Mouse (Mus musculus) yolk sac, embryonic 10.5 days (tissue): ENCODE measurements around the gene Rpa1.
"Not testable (repeated sequence)": the region's sequence is repeated elsewhere in the genome, so short reads cannot be mapped to it uniquely, and the experiment has no call there.

Experiments
- DNase-seq: peaks from one replicate; pipeline ENCODE4 v3.0.0-alpha.2; 2017; ENCODE audit warnings: low spot score

The Rpa1 gene

DNA sequence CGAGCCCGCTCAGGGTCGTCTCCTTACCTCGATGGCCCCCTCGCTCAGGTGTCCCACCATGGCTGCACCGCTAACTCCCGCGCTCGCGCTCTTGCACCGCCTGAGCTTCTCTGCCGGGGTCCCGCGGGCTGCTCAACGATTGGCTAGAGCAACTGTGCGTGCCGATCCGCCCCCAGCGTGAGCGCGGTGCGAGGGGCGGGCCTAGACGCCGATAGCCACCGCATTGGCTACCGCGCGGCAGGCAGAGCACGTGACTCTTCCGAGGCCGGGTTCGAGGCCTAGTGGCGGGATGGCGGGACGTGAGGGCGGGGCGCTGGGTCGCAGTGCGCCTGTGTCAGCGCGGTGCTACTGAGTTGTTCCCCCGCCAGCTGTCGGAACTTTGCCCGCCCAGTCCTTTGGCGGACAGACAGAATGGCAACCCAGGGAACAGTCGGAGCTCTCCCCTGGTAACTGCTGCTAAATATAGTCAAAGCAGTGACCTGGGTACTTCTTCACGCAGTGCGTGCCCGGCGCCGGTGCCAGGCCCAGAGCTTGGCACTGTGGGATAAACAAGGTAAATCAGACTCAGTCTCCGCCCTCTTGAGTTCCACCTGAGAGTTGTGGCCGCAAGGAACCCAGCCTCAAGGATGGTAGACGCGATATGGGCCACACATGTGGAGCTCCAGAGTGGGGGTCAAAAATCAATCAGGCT, at the start of gene Rpa1, which contains the start of gene Smyd4:
Rpa1 (minus strand) TSS at position 126 of the 691 bp plus-strand sequence.
Smyd4 (plus strand) TSS at position 235 of the 691 bp plus-strand sequence.
- peak; percentile 95 for DNase-seq

GRCm38 (mm10) chr11:75397452-75397851, 49.3 kb upstream of the Rpa1 start:
- DNase-seq, result no peak

GRCm38 (mm10) chr11:75395611-75396010, 47.5 kb upstream of the Rpa1 start:
- DNase-seq, result no peak

DNA sequence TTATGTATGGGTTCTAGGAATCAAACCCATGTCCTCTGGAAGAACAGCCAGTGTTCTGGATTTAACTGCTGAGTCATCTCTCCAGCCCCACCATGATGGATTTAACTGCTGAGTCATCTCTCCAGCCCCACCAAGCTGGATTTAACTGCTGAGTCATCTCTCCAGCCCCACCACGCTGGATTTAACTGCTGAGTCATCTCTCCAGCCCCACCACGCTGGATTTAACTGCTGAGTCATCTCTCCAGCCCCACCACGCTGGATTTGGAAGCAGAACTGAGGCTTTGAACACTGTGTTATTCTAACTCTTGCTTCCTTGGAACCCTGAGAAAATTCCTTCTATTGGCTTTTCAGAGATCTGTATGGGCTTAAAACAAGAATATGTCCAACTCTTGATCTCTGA, 35.4 kb upstream of the Rpa1 start:
- DNase-seq, result not testable (repeated sequence)

DNA sequence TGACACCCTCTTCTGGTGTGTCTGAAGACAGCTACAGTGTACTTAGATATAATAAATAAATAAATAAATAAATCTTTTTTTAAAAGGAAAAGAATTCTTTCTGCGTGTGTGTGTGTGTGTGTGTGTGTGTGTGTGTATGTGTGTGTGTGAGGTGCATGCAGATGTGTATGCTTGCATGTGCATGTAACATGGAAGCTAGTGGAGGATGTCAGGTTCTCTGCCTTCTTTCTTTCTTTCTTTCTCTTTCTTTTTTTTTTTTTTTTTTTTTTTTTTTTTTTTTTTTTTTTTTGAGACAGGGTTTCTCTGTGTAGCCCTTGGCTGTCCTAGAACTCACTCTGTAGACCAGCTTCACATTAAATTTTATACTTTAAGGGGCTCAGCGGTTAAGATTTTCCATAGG, 30.7 kb upstream of the Rpa1 start:
- DNase-seq, result not testable (repeated sequence)

DNA sequence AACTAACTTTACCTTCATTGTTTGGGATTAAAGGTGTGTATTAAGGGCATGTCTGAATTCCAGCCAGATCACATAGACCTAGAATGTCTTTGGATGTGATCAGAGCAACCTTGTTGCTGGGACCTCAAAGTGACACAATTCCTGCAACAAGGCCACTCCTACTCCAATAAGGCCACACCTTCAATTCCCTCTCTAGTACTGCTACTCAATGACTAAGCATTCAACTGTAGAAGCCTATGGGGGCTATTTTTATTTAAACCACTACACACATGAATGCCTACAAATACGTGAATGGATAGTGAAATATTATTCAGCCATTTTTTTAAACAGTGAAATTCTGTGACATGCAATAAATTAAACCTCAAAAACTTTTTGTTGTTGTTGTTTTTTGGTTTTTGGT, 29.0 kb upstream of the Rpa1 start:
- no peak for DNase-seq

DNA sequence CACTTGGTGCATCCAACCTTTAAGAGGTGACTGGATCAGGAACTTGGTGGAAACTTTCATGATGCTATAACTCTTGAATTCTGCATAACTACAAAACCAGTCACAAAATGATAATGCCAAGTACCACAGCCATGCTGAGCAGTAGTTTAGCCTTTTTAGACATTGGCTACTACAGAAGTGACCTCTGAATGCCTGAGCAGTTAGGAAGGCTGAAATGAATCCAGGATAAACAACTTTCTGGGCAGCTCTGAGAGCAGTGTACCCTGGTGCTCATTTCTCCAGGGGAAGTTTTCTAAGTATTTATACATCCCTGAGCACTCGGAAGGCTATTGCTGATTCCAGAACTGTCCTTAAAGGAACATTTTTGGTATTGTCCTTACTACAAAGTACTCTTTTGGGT, 7.4 kb upstream of the Rpa1 start:
- DNase-seq, result no peak

- no peak for DNase-seq
Observed at GRCm38 (mm10) chr11:75351225-75351624, 3.1 kb upstream of the Rpa1 start.

GRCm38 (mm10) chr11:75348890-75349261, 752 bp upstream of the Rpa1 start:
- DNase-seq, result no peak

DNA sequence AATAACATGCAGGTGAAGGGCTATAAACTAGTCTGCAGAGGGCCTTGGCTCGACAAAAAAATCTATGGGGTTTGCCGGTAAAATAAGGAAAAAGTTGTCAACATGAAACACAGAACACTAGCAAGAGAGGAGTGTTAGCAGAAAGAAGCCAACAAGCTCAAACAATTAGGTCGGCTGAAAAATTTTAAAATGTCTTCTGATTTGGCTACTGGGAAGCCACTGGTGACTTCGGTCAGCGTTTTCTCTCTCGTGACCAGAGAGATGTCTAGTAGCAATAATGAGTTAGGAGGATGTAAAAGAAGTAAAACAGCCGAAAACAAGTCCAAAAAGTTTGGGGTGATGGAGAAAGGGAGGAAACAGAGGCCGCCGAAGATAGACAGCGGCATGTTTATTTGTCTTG, 528 bp downstream of the Rpa1 start:
- DNase-seq, result no peak

GRCm38 (mm10) chr11:75347188-75347585, 937 bp downstream of the Rpa1 start:
- no peak for DNase-seq

DNA sequence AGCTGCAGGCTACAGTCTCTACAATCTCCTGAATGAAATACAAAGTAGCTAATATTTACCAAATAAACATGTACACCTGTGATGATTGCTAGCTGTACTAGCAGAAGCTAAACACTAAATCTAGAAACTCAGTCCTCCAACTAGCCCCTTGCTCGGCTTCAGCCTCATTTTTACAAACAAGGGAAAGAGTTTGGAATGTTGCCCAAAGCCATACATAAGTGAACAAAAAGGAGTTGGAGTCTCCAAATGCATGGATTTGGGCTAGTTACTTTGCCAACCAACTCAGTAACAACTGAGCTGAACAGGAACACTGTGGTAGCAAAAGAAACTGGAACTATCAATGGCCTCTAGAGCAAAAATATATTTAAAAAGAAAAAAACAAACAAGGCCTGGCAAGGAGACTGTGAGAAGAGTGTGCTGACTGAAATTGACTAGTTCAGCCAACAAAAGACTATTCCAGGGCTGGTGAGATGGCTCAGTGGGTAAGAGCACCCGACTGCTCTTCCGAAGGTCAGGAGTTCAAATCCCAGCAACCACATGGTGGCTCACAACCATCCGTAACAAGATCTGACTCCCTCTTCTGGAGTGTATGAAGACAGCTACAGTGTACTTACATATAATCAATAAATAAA, 1.5 kb downstream of the Rpa1 start:
- no peak for DNase-seq

DNA sequence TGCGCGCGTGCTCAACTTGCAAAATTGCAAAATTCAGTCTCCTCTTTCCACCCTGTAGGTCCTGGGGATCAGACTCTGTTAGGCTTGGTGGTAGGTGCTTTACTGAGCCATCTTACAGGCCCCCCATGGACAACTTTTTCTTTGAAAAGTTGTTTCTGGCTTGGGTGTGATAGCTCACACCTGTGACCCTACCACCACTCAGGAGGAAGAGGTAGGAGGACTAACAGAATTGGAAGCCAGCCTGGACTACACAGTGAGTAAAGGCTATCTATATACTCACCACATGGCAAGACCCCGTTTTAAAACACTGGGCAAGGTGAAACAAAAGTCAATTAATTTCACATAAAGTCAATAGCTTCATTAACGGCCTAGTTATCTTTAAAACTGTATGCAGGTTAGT, 3.4 kb downstream of the Rpa1 start:
- no peak for DNase-seq

DNA sequence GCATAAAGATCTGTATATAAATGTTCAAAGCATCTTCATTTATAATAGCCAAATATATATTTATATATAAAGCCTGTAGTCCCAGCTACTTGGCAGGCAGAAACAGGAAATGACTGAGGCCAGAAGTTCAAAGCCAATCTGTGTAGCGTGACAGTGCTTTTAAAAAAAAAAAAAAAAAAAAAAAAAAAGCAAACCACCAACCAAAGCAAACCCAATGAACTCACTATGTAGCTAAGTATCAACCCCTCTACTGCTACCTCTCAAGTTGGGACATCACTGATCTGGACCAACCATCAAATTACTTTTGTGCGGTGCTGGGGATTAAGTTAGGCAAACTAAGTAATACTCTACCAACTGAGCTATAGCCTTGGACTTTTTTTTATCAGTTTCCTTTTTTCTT, 4.0 kb downstream of the Rpa1 start:
- no peak for DNase-seq

GRCm38 (mm10) chr11:75343096-75343495, 5.0 kb downstream of the Rpa1 start:
- DNase-seq, result no peak

DNA sequence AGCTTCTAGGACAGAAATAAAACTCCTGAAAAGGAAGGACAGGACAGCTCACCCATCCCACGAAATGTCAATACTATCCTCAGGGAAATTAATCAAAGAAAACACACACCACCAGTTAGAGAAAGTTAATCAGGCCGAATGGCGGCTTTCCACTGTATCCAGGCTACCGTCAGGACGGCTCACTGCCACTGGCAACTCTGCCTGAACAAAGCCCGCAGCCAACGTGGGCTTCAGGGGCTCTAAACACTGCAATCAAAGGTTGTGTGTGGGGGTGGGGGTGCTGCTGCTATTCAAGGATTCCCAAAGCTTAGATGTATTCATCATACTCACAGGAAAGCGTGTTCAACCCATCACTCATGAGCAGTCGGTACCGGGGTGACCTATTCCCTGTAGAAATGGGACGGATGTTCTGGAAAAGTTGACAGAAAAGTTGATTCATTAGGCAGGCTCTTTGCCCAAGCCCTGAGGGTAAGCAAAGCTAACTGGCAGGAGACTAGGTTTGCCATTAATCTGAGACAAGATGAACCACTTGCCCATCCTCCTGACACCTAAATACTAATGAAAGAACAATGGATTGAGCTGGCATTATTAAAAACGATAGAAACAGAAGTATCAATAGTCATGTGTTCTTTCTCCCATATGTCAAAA, 7.3 kb downstream of the Rpa1 start:
- no peak for DNase-seq

GRCm38 (mm10) chr11:75340076-75340475, 8.0 kb downstream of the Rpa1 start:
- no peak for DNase-seq

DNA sequence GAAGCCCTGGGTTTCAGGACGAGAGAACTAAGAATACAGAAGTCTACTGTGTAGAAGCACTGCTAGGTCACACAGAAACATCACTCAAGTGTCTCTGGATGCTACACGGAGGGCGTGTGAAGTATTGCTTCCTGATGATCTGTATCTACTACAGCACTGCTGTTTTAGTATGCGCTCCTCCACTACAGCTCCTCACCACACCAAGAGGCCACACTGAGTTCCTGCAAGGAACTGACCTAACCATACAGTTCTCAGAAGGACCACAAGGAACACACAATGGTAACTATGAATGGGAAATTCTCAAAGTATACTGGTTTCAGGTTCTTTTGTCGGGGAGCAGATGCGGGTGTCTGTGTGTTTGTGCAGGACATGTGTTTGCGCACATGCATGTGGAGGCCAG, 10.9 kb downstream of the Rpa1 start:
- no peak for DNase-seq

- DNase-seq, result no peak
Observed at GRCm38 (mm10) chr11:75336676-75337075, 11.4 kb downstream of the Rpa1 start.

DNA sequence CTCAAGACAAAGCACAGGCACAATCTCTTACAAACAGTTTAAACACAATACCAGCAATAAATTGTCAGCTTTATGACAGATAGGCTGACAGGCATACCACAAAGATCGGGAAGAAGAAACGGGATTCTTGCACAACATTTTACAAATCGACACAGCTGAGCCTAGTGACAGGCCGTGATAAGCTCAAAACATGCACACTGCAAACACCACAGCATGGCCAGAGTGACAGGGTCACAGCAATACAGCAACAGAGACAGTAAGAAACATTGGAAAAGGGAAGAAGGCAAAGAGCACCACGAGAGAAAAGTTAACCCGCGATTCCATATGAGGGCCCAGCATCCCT, 22.2 kb downstream of the Rpa1 start:
- no peak for DNase-seq

- no peak for DNase-seq
Observed at GRCm38 (mm10) chr11:75325116-75325968, 22.8 kb downstream of the Rpa1 start.

DNA sequence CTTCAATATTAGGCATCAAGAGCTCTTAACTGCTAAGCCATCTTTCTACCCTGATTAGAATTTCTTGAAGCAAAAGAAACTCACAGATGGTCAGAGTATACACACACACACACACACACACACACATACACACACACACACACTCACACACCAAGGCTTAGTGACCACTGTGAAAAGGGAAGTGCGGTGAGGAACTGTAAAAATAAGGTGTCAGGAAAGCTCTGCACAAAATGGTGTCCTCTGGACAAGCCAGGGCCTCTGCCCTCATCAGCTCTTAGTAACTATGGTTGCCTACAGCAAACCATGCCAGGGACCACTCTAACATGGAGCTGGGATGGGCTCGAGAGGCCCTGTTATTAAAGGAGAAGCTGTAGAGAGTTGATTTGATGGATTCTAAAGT, 23.7 kb downstream of the Rpa1 start:
- DNase-seq, result no peak

DNA sequence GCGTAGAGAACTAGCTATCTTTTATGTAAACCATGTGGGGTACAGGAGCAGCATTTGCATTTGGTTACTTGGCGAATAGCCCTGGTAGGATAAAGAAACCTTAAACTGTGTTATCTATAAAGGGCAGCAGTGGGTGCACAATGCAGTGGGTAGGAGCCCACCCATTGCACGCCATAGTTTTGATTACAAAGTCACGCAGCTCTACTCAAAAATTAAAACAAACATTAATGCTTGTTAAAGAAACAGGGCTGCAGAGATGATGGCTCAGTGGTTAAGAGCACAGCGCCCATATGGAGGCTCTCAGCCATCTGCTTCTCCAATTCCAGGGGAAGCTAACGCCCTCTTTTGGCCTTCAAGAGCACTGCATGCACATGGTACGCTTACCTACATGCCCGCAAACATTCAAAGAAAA, 24.8 kb downstream of the Rpa1 start:
- DNase-seq, result no peak
